Comparison of ENCODE assay signal across 29 mouse cellular contexts in the genomic region with DNA sequence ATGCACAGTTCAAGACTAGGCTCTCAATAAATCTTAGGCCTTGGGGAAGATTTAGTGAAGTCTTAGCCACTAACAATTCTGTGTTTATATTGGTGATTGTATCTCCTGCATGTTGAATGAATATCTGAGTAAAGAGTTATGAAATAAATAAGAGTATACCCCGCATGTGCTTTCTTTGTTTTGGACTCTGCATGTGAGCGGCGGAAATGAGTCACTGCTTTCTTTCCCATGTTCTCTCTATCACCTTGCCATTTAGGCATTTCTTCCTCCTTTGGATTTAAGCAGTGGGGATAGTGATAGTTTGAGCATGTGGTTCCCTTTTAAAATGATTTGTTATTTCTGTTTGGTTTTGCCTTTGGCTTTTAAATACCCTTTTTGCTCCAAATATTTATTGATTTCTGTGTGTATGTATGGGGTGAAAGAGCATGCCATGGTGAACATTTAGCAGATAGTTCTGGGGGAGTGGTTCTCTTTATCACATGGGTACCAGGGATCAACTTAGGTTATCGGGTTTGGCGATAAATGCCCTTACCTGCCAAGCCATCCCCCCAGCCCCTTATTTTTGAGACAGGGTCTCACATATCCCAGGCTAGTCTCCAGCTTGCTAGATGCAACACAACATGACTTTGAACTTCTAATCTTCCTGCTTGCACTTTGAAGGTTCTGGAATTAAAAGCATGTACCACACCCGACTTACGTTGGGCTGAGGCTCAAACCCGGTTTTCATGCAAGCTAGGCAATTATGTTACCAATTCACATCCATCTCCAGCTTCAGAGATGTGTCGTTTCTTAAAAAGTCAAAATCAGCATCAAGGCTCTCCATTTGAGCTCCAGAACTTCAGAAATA. TPM values are rescaled to one million over a fixed set of nuclear protein-coding genes. Genes with fewer than 3 reads are reported as not detected.
"Had no signal": no experiment of that assay in that cellular context is flagged by ENCODE, and none has a peak within 500 bp of the region (broad histone marks: within the 10 kb centered on the region; RNA-seq: fewer than 3 reads in every experiment).

No protein-coding gene starts in this region.

- H3K4me3 ChIP-seq: kidney, embryonic 15.5 days; limb, embryonic 13.5 days; lung, embryonic 15.5 days; megakaryocyte, embryonic 14.5 days; midbrain, embryonic 10.5 days; midbrain, embryonic 13.5 days; myocyte; neural tube, embryonic 13.5 days had no signal

- H3K27me3 ChIP-seq: lung, embryonic 15.5 days had no signal

- H3K4me2 ChIP-seq: kidney, embryonic 15.5 days; limb, embryonic 13.5 days; lung, embryonic 15.5 days; midbrain, embryonic 13.5 days; neural tube, embryonic 13.5 days had no signal

- H3K4me1 ChIP-seq: kidney, embryonic 15.5 days; limb, embryonic 13.5 days; lung, embryonic 15.5 days; midbrain, embryonic 10.5 days; midbrain, embryonic 13.5 days; neural tube, embryonic 13.5 days had no signal

- H3K36me3 ChIP-seq: kidney, embryonic 15.5 days; limb, embryonic 13.5 days; lung, embryonic 15.5 days; midbrain, embryonic 10.5 days; midbrain, embryonic 13.5 days; neural tube, embryonic 13.5 days had no signal

- H3K27ac ChIP-seq: kidney, embryonic 15.5 days; limb, embryonic 13.5 days; lung, embryonic 15.5 days; midbrain, embryonic 10.5 days; midbrain, embryonic 13.5 days; neural tube, embryonic 13.5 days; stomach, postnatal 0 days had no signal

- H3K9ac ChIP-seq: kidney, embryonic 15.5 days; limb, embryonic 13.5 days; lung, embryonic 15.5 days; midbrain, embryonic 13.5 days; neural tube, embryonic 13.5 days had no signal

- ATAC-seq: midbrain, embryonic 13.5 days; midbrain, embryonic 16.5 days had no signal

- H3K9me3 ChIP-seq: kidney, embryonic 15.5 days; lung, embryonic 15.5 days; midbrain, embryonic 10.5 days; midbrain, embryonic 13.5 days; neural tube, embryonic 13.5 days had no signal

- DNase-seq: kidney, adult 2 months; kidney, postnatal 10 days; left cerebral cortex, postnatal 4 days; lung, postnatal 10 days; retina, postnatal 1 day had no signal

RNA-seq across cellular contexts. Expression of a gene that starts 10.3 kb away (rescaled TPM):
- total RNA-seq: monocyte, adult 5-6 weeks had no signal
- polyA plus RNA-seq: kidney, embryonic 15.5 days; limb, embryonic 13.5 days; liver, adult 2 months; midbrain, embryonic 10.5 days; midbrain, embryonic 13.5 days; midbrain, embryonic 16.5 days; neural tube, embryonic 13.5 days; spleen, adult 2 months; stomach, embryonic 14.5 days; thymus, postnatal 0 days had no signal

RNA-seq across cellular contexts. Expression of a gene that starts 59.1 kb away (rescaled TPM):
- total RNA-seq: layer of hippocampus, adult 8-10 months; layer of hippocampus, postnatal 10 days; left cerebral cortex, adult 8-10 months; left cerebral cortex, postnatal 14 days; left cerebral cortex, postnatal 4 days; liver, adult 2 months; monocyte, adult 5-6 weeks; neutrophil, adult 5-6 weeks had no signal
- polyA plus RNA-seq: intestine, embryonic 14.5 days; intestine, postnatal 0 days; liver, adult 2 months; lung, embryonic 15.5 days; midbrain, embryonic 16.5 days; myocyte; neural tube, embryonic 13.5 days; small intestine, adult 2 months; spleen, adult 2 months; stomach, embryonic 14.5 days; stomach, postnatal 0 days; thymus, postnatal 0 days; urinary bladder, adult 2 months had no signal
